Mouse (Mus musculus): Measurements from ENCODE around the gene Ptpdc1.
A peak's percentile ranks its signal among the peaks of the same experiment; 100 is the strongest.

Gene Ptpdc1

DNA sequence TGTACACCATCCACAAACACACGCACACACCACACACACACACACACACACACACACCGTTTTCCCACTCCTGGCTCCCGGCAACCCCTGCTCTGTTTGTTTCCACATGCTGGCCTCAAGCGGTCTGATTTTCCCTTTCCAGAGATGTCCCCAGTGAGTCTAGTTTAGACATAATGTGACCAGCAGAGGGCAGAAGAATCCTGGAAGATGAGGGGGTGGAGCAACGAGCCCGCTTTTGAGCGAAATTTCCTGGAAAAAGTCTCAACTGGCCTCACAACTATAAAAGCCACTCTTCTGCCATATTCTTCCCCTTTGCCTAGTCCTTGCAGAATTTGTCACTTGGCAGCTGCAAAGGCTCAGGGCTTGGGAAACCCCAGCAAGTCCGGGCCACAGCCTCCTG lies 30.2 kb upstream of the Ptpdc1 start:
- DNase-seq (ENCODE audit: low spot score): peak; percentile 69

DNA sequence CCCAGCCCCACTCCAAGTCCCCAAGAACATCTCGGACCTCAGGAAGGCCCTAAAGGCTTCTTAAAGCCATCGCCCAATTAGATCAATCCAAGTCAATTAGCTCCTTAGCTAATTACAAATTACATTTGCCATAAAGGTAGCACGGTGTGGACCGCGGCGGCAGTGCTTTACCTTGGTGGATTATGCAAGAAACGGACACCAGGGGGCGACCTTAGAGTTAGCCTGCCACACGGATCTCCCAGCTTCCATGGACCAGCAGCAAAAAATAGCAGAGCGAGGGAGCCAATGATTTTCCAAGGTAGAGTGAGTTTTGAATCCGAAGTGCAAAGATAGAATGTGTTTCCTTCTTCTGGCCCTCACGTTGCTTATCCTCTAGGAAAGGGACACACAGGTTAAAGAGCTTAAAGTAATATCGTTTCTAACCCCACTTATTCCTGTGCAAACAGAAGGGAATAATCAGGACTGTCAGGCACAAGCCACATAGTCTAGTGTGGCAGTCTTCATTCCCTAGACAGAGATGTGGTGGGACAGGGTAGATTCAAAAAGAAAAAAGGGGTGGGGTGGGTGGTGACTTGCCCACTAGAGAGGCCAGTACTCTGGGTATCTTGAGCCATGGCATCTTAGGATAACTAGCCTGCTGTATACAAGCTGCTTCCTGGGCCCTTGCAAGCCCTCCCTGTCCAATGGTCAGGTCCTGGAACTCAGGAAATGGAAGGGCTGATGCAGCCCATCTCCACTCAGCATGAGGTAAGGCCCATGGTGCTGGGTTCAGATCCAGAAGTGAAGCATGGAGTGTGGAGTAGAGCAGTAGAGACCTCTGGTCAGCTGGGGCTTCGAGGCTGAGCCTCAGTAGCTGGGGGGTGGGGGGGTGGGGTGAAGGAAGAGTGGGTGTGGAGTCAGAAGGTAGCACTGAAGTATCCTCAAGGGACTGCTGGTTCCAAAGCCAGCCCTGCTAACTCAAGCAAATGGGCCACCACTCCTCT lies 28.6 kb upstream of the Ptpdc1 start:
- DNase-seq (ENCODE audit: low spot score): peak; percentile 89

DNA sequence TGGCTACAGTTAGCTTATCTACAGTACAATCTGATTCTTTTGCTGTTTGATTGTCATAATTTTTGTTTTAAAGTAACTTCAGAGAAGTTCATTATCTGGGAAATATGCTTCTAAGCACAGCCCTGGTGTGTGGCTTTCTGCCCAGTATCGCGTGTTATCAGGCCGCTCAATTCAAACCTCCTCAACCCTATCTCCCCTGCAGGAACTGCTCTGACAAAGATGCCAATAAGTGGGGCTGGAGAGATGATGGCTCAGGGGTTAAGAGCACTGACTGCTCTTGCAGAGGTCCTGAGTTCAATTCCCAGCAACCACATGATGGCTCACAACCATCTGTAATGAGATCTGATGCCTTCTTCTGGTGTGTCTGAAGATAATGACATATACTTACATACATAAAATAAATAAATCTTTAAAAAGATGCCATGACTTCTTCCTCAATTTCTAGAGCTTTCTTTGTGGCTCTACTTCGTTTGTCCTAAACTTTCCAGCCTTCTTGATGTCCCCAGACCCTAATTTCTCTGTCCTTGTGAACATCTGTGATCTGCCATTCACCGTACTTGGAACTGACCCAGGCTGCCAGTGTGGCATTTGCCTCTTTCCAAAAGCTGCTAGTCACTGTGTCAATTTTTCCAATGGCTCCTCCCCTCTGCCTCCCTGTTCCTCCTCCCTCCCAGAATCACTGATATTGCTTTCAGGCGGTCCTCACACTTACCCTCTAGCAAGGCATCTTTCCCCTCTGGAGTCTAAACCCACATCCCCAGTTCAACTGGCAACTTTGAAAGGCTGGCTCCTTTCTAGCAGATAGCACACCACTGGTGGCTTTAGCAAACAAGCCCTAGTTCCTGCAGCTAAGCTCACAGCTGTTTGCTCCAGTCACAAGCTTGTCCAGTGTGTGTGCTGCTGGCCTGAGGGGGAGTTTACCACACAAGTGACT lies 25.9 kb upstream of the Ptpdc1 start:
- no peak for DNase-seq (ENCODE audit: low spot score)

DNA sequence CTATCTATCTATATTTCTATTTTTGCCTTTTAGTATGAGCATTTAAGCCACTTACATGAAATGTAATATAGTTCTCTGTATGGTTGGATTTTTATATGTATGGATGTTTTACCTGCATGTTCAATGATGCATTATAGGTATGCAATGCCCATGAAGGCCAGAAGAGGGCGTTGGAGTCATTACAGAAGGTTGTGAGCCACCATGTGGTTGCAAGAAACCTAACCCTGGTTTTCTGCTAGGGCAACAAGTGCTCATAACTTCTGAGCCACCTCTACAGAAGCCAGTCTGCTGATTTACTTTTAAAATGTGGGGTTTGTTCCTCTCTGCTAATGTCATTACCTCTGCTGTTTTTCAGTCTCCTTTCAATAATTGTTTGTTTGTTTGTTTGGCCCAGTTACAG lies 25.2 kb upstream of the Ptpdc1 start:
- no peak for DNase-seq (ENCODE audit: low spot score)

DNA sequence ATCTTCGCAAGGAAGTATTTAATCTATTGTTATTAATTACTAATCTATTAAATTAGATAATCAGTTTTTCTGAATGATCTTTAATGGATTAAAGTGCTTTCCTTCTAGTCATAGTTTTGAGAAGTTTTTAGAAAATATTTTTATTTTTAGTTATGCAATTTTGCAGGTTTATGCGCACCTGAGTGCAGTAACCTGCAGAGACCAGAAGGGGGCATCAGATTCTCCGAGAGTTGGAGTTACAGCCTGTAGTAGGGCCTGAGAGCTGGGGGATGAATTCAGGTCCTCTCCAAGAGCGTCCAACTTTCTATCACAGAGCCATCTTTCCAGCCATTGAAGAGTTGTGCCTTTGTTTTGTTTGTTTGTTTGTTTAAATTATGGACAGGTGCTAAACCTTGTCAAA lies 21.2 kb upstream of the Ptpdc1 start:
- DNase-seq (ENCODE audit: low spot score): no peak

DNA sequence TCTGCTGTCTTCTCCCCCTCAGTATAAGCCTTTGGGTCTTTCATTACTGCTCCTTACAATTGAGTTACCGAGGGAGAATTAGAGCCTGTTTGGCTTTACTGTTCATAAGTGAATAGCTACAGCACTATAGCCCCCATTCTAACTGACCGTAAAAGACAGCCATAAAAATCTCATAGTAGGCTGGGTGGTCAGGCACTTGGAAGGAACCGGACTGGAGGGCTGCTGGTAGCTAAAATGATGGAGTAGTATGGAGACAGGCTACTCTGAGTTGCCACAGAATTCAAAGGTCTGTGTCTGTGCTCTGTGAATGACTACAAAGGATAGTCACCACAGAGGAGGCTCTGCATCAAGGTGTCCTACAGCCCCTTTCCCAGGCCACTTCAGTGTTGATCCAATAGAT lies 18.5 kb upstream of the Ptpdc1 start:
- DNase-seq (ENCODE audit: low spot score): no peak

DNA sequence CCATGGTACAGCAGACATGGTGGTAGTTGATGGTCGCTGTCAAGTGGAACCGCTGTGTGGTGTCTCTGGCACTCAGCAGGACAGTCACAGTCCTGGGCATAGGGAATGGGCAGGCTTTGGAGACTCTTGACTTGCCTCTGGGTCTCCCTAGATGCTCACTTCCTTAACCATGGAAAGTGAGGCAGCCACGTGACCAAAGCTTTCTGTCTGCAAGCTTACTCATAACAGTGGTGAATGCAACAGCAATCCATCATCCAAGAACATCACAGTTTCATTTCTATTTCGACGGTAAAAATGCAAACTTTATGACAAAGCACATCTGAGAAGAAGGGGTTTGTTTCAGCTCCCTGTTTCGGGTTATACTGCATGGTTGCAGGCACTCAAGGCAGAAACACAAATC lies 17.6 kb upstream of the Ptpdc1 start:
- DNase-seq (ENCODE audit: low spot score): no peak

DNA sequence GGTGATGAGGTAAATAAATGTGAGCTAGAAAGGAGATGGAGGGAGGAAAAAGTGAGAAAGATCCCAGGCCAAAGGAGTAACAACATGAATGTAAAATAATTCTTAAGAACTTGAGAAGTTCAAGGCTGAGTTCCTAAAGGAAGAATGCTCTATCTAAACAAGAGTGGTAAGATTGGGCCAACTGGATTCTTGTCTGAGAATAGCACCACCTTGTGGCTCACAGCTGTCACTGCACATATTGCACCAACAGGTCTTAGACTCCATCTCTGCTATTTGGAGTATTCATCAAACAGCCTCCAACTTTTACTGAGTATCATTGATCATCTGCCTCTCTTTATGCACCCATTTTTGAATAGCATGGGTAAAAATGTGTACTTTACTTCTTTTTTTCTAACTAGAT lies 14.1 kb upstream of the Ptpdc1 start:
- no peak for DNase-seq (ENCODE audit: low spot score)

DNA sequence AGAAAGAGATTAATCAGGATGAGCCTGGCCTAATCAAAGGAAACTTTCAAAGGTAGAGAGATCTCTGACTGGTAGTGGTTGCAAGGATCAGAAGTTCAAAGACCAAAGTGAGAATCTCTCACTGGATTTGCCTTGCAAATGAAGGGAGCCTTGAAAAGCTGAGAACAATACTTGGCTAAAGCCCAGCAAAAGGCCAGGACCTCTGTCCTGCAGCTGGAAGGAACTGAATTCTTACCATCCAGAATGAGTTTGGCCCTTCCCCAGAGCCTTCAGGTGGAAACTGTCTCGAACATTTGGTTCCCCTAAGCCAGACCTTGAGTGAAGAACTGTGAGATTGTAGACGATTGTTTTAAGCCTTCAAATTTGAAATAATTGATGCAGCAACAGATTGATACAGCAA lies 12.2 kb upstream of the Ptpdc1 start:
- DNase-seq (ENCODE audit: low spot score): no peak

DNA sequence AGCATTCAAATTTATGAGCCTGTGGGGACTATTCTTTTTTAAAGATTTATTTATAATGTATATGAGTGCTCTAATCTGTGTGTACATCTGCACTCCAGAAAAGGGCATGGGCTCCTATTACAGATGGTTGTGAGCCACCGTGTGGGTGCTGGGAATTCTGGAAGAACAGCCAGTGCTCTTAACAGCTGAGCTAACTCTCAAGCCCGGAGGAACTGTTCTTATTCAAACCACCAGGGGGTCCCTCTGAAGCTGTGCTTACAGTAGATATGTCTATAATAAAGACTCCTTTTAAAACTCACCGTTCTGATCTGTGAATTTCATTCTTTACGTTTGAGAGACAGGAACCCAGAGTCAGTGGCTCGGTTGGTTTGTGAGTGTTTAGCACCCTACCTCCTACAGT lies 6.2 kb upstream of the Ptpdc1 start:
- DNase-seq (ENCODE audit: low spot score): no peak

DNA sequence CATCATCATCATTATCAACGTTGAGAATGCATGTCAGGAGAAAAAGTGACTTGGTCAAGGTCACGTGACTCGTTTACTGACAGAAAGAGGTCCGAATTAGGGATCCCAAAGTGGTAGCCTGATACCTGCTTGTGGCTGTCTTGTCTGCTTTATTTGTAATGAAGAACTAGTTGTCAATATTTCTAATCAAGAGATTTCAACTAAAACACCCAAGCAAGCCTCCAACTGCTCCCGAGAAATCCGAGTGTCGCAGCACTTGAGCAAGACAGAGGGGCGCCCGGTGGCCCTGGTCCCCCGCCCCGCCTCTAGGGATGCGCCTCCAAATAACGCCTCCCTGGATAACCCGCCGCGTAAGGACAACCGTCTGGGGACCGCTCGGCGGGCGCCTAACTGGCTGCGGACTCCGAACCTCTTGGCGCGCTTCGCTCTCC lies 481 bp downstream of the Ptpdc1 start:
- no peak for DNase-seq (ENCODE audit: low spot score)

DNA sequence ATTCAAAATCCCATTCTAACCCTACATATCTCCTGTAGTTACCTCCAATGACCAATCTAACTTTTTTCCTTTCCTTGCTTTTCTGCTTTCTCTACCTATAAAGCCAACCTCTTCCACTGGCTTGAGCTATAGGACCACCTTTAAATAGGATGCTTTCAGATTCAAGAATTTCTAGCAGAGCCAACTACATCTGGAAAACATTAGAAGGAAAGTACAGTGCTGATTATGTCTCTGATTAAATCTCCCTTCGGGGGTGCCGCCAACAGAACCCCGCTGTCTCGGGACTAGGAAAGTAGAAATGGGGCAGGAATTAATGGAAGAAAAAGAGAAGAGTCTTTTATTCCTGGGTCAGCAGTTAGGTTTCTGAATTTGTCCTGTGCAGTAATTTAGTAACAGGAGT lies 6.6 kb downstream of the Ptpdc1 start:
- DNase-seq (ENCODE audit: low spot score): no peak

DNA sequence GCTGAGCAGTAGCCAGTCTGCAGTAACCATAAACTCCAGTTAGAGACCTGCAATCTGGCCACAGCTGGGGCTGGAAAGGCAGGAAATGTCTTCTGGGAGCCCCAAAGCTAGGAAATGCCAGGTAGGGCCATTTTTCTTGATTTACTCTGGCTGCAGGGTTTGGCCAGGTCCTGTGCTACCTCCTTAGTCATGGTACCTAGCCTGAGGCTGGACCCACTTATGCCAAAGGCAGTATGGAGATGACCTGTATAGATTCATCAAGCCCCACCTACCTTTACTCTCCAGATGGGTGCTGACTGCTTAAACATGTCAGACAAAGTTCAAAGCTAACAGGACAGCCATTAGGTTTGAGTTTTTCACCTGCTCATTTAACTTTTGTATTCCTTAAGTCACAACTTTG lies 7.7 kb downstream of the Ptpdc1 start:
- no peak for DNase-seq (ENCODE audit: low spot score)

DNA sequence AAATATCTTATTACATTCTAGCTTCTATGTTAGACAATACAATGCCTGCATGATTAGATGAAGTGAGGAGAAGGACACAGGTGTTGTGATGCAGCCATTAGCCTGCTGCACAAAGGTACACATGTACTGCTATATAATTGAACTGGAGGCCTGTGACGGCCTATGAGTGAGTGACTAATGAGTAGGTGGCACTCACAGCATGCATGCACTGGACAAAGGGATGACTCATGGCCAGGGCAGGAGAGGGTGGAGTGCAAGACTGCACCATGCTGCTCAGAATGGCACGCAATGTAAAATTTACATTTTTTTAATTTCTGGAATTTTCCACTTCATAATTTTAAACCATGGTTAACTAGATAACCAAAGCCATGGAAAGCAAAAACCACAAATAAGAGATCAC lies 10.9 kb downstream of the Ptpdc1 start:
- DNase-seq (ENCODE audit: low spot score): no peak

DNA sequence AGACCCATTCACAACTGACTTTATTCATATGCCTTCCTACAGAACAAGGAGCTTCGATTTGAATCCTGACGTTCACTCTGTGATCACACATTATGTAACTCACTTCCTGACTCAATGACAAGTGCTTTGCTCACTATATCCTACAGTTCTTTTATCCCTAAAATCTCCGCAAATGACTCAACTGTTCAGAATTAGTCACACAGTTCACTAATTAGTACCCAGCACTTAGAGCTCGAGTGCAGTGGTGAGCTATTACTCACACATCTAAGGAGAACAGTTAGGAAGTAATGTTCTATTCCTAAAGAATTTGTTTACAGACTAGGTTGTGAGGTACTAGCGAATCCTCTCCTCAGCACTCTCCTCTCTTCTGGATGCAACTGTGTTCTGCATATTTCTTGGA lies 16.4 kb downstream of the Ptpdc1 start:
- DNase-seq (ENCODE audit: low spot score): no peak

DNA sequence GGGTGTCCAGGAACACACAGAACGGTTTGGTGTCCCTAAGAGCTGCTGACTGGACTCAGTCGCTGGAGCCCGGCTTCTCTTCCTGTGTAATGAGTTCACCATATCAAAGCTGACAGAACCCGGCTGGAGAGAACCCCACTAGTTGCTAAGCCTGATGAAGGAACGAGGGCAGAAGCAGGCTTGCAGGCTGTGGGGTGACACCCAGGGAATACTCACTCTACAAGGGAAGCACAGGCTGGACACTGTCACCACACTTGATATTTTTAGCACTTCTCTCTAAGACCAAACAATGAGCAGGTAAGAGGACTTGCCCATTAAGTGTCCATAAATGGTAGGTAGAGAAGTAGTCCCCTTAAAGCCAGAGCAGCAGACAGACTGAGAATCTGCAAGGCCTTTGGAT lies 20.9 kb downstream of the Ptpdc1 start:
- no peak for DNase-seq (ENCODE audit: low spot score)

DNA sequence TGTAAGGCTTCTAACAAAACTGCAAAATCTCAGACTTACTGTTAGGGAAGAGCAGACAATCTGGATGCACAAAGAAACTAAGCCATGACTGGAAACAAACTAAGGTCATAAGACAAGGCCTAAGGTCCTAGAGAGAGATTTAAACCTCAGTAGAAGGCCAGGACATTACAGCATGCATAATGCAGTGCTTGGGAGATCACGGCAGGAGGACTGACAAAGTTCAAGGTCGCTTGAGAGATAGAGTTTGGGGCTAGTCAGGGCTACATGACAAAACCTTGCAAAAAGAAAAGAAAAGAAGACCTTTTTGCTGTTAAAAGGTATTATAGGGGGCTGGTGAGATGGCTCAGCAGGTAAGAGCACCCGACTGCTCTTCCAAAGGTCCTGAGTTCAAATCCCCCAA lies 22.2 kb downstream of the Ptpdc1 start:
- no peak for DNase-seq (ENCODE audit: low spot score)

DNA sequence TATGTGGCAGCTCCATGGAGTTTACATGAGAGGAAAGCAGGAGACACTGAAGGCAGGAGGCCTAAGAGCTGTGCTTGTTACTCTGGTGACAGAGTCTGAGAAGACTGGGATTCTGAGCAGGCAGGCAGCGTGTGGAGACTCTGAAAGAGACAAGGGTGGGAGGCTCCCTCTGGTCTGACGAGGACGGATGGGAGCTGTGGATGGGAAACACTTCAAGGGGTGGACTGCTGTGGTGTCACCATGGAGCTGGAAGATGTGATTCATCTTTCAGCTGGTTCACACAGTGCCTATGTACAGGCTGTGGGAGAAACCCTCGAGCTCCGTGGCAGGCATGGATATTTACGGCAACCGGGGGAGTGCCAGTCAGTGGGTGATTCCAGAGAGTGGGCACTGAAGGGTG lies 30.9 kb downstream of the Ptpdc1 start:
- DNase-seq (ENCODE audit: low spot score): no peak

DNA sequence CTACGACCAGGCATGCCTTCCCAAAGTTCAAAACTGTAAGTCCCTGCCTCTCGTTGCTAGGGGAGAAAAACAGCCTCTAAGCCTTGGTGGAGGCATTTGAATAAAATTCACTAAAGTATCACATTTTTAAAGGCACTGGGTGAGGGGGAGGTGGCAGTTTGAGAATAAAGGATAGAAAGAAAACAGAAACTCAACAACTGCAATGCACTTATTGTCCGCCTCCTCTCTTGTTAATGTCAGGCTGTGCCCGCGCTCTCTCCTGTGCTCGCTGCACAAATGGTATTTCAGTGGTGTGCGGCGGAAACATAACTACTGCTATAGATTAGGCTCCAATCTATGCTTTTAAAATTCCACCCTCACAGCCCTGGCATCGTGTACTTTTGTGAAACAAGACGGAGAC lies 31.4 kb downstream of the Ptpdc1 start:
- DNase-seq (ENCODE audit: low spot score): no peak

DNA sequence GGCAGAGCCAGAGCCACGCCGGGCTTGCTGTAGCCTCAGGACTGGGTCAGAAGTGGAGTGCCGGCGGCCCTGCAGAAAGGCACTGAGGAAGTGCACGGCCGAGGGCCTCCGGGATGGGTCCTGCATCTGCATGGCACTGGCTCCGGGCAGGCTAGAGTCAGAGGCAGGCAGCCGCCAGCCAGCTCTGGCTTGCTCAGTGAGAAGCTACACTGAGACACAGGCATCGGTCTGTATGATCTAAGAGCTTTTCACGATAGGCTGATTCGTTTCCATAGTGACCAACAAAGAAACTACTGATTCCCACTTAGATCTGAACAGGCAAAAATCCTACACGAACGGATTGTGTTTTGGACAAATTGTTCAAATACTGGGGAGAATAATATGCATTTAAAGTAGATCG lies 32.3 kb downstream of the Ptpdc1 start:
- no peak for DNase-seq (ENCODE audit: low spot score)

DNA sequence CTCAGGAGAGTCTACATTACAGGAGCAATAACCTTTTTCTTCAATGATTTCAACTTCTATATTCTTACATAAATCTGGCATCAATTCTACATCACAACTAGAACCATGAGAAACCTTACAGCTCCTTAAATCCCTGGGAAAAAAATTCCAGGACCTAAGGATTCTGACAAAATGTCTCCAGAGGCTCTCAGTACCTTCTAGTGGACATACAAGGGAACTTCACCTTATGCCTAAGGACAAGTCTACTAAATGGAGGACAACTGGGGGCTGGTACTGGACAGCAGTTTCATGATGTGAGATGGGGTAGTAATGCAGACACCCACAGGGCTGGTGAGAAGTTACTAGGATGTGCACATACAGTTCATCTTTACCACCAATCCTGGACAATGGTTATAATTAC lies 34.7 kb downstream of the Ptpdc1 start:
- DNase-seq (ENCODE audit: low spot score): no peak

DNA sequence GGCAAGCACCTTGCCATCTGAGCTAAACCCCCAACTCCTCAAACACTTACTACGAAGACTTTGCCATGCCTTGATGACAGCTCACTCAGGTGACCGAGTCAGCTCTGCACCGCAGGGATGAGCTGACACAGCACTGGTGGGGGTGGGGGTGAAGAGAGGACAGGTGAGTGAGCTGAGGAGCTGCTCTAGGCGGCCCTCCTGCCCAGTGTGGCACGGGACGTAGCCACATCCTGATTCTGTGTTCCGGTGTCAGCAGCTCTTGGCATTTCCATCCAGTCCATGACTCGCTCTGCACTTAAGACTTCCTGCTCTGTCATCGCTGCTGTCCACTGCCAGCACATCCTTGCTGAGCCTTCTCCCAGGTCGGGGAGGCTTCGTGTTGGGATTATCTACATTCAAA lies 38.1 kb downstream of the Ptpdc1 start:
- no peak for DNase-seq (ENCODE audit: low spot score)

DNA sequence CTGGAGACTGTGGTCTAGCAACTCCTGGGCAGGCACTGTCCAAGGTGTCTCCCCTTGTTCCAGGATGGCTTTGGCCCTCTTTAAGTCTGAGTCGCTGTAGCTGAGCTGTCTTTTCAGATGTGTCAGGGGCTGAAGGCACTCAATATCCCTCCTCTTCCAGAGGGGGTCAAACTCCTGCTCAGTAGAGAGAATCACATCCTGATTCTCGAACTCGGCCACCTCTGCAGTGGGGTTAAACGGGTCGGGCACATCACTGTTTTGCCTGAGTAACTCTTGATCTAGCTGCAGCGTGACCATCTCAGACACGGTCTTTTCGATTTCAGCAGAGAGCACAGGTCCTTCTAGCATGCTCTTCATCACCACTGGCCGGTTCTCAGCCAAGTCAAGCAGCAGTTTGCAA lies 39.0 kb downstream of the Ptpdc1 start:
- DNase-seq (ENCODE audit: low spot score): no peak
